Mouse (Mus musculus): ENCODE measurements around the gene Tcf20. TPM values are rescaled to one million over a fixed set of nuclear protein-coding genes. Genes with fewer than 3 reads are reported as not detected.

Gene Tcf20
- 5.6 and 5.8 TPM in 2 replicates for polyA plus RNA-seq (2015; fragmentation: Nextera tagmentation; extraction: Ambion mirVana)

- H3K9me3 ChIP-seq (replicated peaks; ENCODE audit: low read length), result no peaks in the 10 kb centered on the region
- no peak within 1 kb of the TSS for H3K27ac ChIP-seq
Observed at GRCm38 (mm10) chr15:82987732-82988112, at the start of gene Tcf20. Gene Tcf20 (minus strand): TSS chr15:82987872.

GRCm38 (mm10) chr15:83036900-83037519, 49.3 kb upstream of the Tcf20 start:
- DNase-seq (ENCODE audit: low spot score) (peak; percentile 51), ATAC-seq (replicated peaks; ENCODE audit: low FRiP score, low read depth) (no peak)
- TF ChIP-seq CTCF (IDR thresholded peaks at IDR 0.05; ENCODE audit: low read depth), result no peak
- no peak overlapping the region for H3K9ac ChIP-seq (ENCODE audit: low read depth, low read length)
- WGBS, result 62% methylated on average over 14 of the region's 14 CpGs
- no peaks in the 10 kb centered on the region; the same call in 1 of the 2 replicates for H3K4me1 ChIP-seq (replicated peaks; ENCODE audit: insufficient read depth, low read length)
- no peak overlapping the region for H3K4me3 ChIP-seq (replicated peaks; ENCODE audit: low read depth, low read length)
- no peak overlapping the region for H3K27ac ChIP-seq
- H3K27me3 ChIP-seq (ENCODE audit: insufficient read depth, low read length), result no peaks in the 10 kb centered on the region
- no peak overlapping the region for H3K4me2 ChIP-seq (ENCODE audit: low read length)
- H3K36me3 ChIP-seq (ENCODE audit: insufficient read depth, low read length), result no peaks in the 10 kb centered on the region
- H3K9me3 ChIP-seq (replicated peaks; ENCODE audit: low read length), result no peaks in the 10 kb centered on the region

More at GRCm38 (mm10) chr15:82987732-82988112, at the start of gene Tcf20:
- under 1% methylated on average over 20 of the region's 20 CpGs for WGBS
- Histone ChIP-seq H3K36me3 (ENCODE audit: insufficient read depth, low read length) (no peaks in the 10 kb centered on the region), H3K4me1 (replicated peaks; ENCODE audit: insufficient read depth, low read length) (peaks cover 19% of the 10 kb centered on the region), H3K4me3 (replicated peaks; ENCODE audit: low read depth, low read length) (peak within 1 kb of the TSS; percentile 40), H3K4me2 (ENCODE audit: low read length) (peak within 1 kb of the TSS; percentile 87), H3K27me3 (ENCODE audit: insufficient read depth, low read length) (peaks cover 10% of the 10 kb centered on the region; the same call in 1 of the 2 replicates), H3K9ac (ENCODE audit: low read depth, low read length) (peak within 1 kb of the TSS; percentile 42; the same call in 1 of the 2 replicates)
- no peak; the same call in 1 of the 2 replicates for TF ChIP-seq CTCF (IDR thresholded peaks at IDR 0.05; ENCODE audit: low read depth)
- DNase-seq (ENCODE audit: low spot score) (peak; percentile 95), ATAC-seq (replicated peaks; ENCODE audit: low FRiP score, low read depth) (peak; percentile 78)

- H3K4me3 ChIP-seq (replicated peaks; ENCODE audit: low read depth, low read length), result no peak overlapping the region
- no peaks in the 10 kb centered on the region for H3K27me3 ChIP-seq (ENCODE audit: insufficient read depth, low read length)
- no peak overlapping the region for H3K9ac ChIP-seq (ENCODE audit: low read depth, low read length)
- DNase-seq (ENCODE audit: low spot score) (no peak), ATAC-seq (replicated peaks; ENCODE audit: low FRiP score, low read depth) (no peak)
- no peaks in the 10 kb centered on the region for H3K9me3 ChIP-seq (replicated peaks; ENCODE audit: low read length)
- no peaks in the 10 kb centered on the region; the same call in 1 of the 2 replicates for H3K4me1 ChIP-seq (replicated peaks; ENCODE audit: insufficient read depth, low read length)
- H3K4me2 ChIP-seq (ENCODE audit: low read length), result no peak overlapping the region
- TF ChIP-seq CTCF (IDR thresholded peaks at IDR 0.05; ENCODE audit: low read depth), result no peak
- no peak overlapping the region for H3K27ac ChIP-seq
- 52% methylated on average over 7 of the region's 7 CpGs for WGBS
- no peaks in the 10 kb centered on the region for H3K36me3 ChIP-seq (ENCODE audit: insufficient read depth, low read length)
Observed at GRCm38 (mm10) chr15:83036089-83036488, 48.4 kb upstream of the Tcf20 start.

GRCm38 (mm10) chr15:83034275-83034977, 46.8 kb upstream of the Tcf20 start:
- ATAC-seq (replicated peaks; ENCODE audit: low FRiP score, low read depth) (no peak), DNase-seq (ENCODE audit: low spot score) (no peak)
- Histone ChIP-seq H3K9ac (ENCODE audit: low read depth, low read length) (no peak overlapping the region), H3K27ac (no peak overlapping the region), H3K27me3 (ENCODE audit: insufficient read depth, low read length) (no peaks in the 10 kb centered on the region), H3K9me3 (replicated peaks; ENCODE audit: low read length) (no peaks in the 10 kb centered on the region), H3K4me2 (ENCODE audit: low read length) (peak overlapping the region; percentile 27; the same call in 1 of the 2 replicates), H3K4me1 (replicated peaks; ENCODE audit: insufficient read depth, low read length) (peaks cover 4% of the 10 kb centered on the region; the same call in 1 of the 2 replicates), H3K36me3 (ENCODE audit: insufficient read depth, low read length) (no peaks in the 10 kb centered on the region), H3K4me3 (replicated peaks; ENCODE audit: low read depth, low read length) (no peak overlapping the region)
- 24% methylated on average over 17 of the region's 17 CpGs for WGBS
- TF ChIP-seq CTCF (IDR thresholded peaks at IDR 0.05; ENCODE audit: low read depth), result no peak; the same call in 1 of the 2 replicates

GRCm38 (mm10) chr15:83032981-83033541, 45.4 kb upstream of the Tcf20 start, which contains the start of gene Nfam1:
Gene Nfam1 (minus strand): TSS chr15:83033306.
- no peak for DNase-seq (ENCODE audit: low spot score)
- no peak within 1 kb of the TSS for H3K4me2 ChIP-seq (ENCODE audit: low read length)
- TF ChIP-seq CTCF (IDR thresholded peaks at IDR 0.05; ENCODE audit: low read depth), result no peak

GRCm38 (mm10) chr15:83030884-83031283, 43.2 kb upstream of the Tcf20 start:
- Histone ChIP-seq H3K4me3 (replicated peaks; ENCODE audit: low read depth, low read length) (no peak overlapping the region), H3K27me3 (ENCODE audit: insufficient read depth, low read length) (0 out of 2 replicates have a peak, but pooled peaks cover 2% of the 10 kb centered on the region), H3K9ac (ENCODE audit: low read depth, low read length) (no peak overlapping the region), H3K9me3 (replicated peaks; ENCODE audit: low read length) (no peaks in the 10 kb centered on the region), H3K4me1 (replicated peaks; ENCODE audit: insufficient read depth, low read length) (peaks cover 10% of the 10 kb centered on the region; the same call in 1 of the 2 replicates), H3K4me2 (ENCODE audit: low read length) (no peak overlapping the region), H3K27ac (no peak overlapping the region), H3K36me3 (ENCODE audit: insufficient read depth, low read length) (no peaks in the 10 kb centered on the region)
- no peak for TF ChIP-seq CTCF (IDR thresholded peaks at IDR 0.05; ENCODE audit: low read depth)
- no peak for DNase-seq (ENCODE audit: low spot score)
- 76% methylated on average over 4 of the region's 4 CpGs for WGBS
- no peak for ATAC-seq (replicated peaks; ENCODE audit: low FRiP score, low read depth)

More at GRCm38 (mm10) chr15:83032981-83033541, 45.4 kb upstream of the Tcf20 start, which contains the start of gene Nfam1:
- Histone ChIP-seq H3K27me3 (ENCODE audit: insufficient read depth, low read length) (no peaks in the 10 kb centered on the region), H3K4me3 (replicated peaks; ENCODE audit: low read depth, low read length) (no peak within 1 kb of the TSS), H3K36me3 (ENCODE audit: insufficient read depth, low read length) (no peaks in the 10 kb centered on the region), H3K27ac (no peak within 1 kb of the TSS), H3K4me1 (replicated peaks; ENCODE audit: insufficient read depth, low read length) (peaks cover 4% of the 10 kb centered on the region; the same call in 1 of the 2 replicates), H3K9me3 (replicated peaks; ENCODE audit: low read length) (no peaks in the 10 kb centered on the region), H3K9ac (ENCODE audit: low read depth, low read length) (no peak within 1 kb of the TSS)
- ATAC-seq (replicated peaks; ENCODE audit: low FRiP score, low read depth), result no peak
- 45% methylated on average over 17 of the region's 17 CpGs for WGBS
